Mouse (Mus musculus): ENCODE results near the gene Smndc1.

Gene Smndc1

DNA sequence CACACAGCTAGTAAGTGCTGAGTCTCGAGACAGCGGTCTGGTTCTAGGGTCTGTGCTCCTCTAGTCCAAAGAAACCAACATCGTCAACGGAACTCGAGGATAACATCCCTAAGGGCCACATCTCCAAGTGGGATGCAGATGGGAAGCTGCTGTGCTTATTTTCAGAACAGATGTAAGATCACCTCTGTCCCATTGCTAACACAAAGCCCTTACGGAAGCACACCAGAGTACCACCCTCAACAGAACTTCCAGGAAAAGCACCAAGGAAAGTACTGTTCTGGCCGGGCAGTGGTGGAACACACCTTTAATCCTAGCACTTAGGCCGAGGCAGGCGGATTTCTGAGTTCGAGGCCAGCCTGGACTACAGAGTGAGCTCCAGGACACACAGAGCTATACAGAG, 12.0 kb downstream of the Smndc1 start:
- no peak for DNase-seq

DNA sequence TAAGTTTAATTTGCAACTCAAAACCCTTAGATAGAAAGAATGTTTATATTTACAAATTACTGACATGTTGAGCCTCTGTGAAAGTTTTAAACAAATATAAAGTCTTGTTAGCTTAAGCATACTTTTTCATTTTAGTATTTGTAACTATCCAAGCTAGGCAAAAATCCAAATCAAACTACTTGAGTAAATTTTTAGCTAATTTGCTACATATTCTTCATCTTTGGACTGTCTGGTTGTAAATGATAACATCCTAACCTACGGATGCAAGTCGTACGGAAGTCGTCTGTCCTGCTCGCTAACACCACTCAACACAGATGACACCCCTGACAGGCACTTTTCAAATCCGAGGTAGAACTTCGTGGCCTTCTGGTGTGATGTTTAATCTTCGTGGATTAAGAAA, 12.7 kb downstream of the Smndc1 start:
- no peak for DNase-seq

DNA sequence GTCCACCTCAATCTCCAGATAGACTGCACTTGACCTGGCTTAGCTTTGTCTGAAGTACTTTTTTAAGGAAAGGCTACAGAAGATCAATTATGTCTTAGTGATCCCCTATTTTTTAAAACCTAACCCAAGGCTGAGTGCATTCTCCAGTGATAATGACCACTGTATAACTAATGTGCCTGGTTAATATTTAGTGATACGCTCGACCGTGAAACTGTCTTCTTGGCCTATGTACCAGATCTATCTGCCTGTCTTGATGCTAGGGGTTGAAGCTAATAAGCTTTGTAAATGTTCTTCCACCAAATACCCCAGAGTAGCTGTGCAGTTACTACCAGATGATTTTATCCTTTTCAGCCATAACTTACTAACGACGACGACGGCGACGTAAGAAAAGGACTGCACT, 14.6 kb downstream of the Smndc1 start:
- no peak for DNase-seq

- no peak for DNase-seq
Observed at GRCm38 (mm10) chr19:53375299-53375698, 15.1 kb downstream of the Smndc1 start.

DNA sequence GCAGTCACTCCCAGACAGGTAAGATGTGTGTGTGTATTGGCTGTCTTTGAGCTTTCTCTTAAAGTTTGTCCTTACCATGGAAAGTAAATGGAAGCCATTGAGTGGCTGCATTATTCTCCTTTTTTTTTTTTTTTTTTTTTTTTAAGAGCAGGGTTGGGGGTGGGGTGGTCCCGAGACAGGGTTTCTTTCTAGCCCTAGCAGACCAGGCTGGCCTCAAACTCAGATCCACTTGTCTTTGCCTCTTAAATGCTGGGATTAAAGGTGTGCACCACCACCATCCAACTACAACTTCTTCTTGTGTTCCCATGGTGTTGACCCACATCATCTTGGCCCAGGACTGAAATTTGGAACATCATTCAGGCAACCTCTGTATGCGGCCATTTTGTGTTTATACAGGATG, 16.8 kb downstream of the Smndc1 start:
- DNase-seq: no peak

GRCm38 (mm10) chr19:53371666-53372065, 18.7 kb downstream of the Smndc1 start, which contains the start of gene Gm10197:
Gene Gm10197 (minus strand): TSS chr19:53371766.
- DNase-seq: no peak

GRCm38 (mm10) chr19:53370233-53370632, 20.1 kb downstream of the Smndc1 start:
- DNase-seq: no peak

GRCm38 (mm10) chr19:53369469-53370043, 20.8 kb downstream of the Smndc1 start:
- peak; percentile 87 for DNase-seq

GRCm38 (mm10) chr19:53366881-53367280, 23.5 kb downstream of the Smndc1 start:
- no peak for DNase-seq

DNA sequence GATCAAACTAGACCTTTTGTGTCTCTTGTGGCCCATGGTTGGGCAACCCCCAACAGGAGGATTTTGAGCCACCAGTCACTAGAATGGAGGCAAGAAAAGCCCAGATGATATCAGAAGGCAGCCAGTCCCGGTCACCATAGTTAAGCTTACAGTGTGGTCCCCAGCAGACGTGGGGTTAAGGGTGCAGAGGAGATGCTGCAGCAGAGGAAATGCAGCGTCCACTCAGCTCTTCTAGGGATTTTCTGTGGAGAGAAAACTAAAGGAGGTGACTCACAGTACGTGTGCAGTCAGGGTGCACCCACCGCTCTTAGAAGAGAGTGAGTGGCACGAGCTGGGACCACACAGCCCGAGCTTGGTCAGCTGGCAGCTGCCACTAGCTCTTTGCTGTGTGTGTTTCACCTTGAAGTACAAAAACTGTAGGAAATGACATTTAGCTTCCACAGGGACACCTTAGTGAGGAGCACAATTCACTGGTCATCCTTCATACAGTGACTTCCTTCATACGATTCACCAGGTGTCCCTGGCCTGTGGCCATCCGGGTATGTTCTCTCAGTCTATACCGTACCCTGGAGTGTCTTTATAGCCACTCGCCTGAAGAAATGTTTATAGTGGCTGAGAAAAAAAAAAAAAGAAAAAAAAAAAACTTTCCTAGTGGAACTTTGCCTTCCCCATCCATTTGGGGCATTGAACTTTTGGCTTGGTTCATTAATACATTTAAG, 24.2 kb downstream of the Smndc1 start:
- no peak for DNase-seq

GRCm38 (mm10) chr19:53364963-53365362, 25.4 kb downstream of the Smndc1 start:
- peak; percentile 72 for DNase-seq

- DNase-seq: no peak
Observed at GRCm38 (mm10) chr19:53364551-53364950, 25.8 kb downstream of the Smndc1 start.

DNA sequence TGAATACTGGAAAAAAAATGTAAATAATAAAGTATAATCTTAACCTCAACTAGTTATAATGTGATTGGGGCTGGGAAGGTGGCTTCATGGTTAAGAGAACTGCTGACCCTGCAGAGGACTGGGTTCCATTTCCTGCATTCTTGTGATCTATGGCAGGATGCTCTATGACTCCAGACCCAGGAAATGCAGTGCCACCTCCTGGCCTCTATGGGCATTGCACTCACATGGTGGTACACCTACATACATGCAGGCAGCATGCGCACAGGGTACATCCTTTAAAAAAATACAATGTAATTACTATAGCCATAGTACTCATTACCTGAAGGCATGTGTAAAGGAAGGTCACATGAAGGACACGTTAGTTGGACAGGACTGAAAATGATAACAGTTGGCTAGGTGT, 27.4 kb downstream of the Smndc1 start:
- DNase-seq: peak; percentile 38

DNA sequence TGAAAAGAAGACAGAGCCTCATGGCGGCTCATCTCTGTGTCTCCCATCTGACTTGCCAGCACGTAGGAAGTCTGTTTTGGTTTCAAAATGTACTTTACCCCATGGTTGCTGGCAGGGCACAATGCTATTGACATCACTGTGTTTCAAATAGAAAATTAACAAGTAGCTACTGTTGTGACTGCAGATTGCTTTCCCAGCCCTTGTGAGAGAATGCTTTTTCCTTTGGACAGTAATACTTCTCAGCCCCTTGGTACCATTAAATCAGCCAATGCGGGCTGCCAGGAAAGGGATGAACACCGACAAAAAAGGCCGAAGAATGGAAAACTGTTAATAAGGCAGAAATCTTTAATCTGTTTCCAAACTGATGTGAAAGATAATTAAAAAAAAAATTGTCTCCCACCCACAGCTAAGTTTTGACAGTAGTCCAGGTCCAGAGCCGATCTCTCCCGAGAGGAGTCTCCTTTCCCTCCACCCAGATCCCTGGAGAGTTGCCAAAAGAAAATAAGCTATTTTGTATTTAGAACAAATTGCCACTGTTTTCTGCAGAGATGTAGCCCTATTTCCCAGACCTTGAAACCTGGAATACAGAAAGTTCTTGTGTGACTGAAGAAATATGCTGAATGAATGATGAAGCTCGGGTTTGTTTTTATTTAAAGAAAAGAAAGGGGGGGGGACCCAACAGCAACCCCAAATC, 30.0 kb downstream of the Smndc1 start:
- DNase-seq: no peak

- peak; percentile 63 for DNase-seq
Observed at GRCm38 (mm10) chr19:53359160-53360033, 31.0 kb downstream of the Smndc1 start.

- DNase-seq: no peak
Observed at GRCm38 (mm10) chr19:53355065-53355464, 35.3 kb downstream of the Smndc1 start.

DNA sequence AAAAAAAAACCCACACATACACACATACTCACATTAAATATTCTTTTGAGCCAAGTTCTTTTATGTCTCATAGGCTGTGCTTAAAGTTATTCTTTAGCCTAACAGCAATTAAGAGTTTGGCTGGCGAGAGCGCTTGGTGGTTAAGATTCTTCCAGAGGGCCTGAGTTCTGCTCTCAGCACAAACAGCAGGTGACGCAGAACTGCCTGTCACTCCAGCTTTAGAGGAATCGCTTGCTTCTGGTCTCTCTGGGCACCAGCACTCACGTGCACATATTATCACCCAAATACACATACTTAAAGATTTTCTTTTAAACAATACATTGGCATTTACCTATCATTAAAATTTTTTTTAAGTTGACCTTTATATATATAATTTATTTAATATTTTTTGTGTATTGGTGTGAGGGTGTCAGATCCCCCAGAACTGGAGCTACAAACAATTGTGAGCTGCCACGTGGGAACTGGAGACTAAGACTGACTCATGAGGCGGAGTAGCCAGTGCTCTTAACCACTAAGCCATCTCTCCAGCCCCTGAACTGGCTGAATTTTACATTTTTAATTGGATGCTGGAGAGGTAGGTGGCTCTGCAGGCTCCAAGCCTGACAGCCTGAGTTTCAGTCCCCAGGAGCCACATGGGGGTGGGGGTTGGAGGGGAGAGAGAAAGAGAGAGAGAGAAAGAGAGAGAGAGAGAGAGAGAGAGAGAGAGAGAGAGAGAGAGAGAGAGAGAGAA, 35.9 kb downstream of the Smndc1 start:
- no peak for DNase-seq

DNA sequence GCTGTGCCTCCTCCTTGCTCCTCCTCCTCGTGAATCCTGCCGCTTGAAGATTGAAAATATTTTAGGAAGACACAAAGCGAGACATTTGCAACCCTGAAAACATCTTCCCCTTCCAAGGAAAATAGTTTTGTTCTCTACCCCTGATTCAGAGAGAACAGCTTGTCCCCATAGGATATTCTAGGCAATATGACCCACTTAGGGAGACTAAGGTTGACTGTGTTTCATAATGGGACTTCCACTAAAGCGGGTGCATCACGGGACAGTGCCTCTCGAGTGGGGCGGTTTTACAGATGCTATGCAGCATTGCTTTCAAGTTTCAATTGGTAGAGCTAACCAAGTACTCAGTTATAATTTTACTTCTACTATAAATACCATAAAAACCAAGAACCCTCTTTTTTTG, 36.5 kb downstream of the Smndc1 start:
- DNase-seq: no peak

- no peak for DNase-seq
Observed at GRCm38 (mm10) chr19:53345766-53346165, 44.6 kb downstream of the Smndc1 start.

DNA sequence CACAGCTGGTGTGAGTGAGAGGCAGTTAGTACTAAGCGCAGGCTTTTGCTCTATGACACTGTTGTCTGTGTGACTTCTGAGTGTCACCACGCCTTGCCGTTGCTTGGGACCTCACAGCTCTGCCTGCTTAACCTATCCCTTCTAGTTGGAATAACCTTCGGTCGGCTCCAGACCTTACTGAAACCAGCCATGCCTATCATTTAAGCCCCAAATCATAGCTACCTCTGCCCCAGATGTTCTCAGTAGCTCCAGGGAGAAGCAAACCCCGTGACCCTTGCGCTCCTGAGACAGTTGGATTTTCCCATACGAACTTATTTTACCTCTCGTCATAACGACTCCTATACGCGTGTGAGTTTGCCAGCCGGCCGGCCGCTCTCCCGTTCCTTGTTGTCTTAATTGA, 46.3 kb downstream of the Smndc1 start:
- no peak for DNase-seq

DNA sequence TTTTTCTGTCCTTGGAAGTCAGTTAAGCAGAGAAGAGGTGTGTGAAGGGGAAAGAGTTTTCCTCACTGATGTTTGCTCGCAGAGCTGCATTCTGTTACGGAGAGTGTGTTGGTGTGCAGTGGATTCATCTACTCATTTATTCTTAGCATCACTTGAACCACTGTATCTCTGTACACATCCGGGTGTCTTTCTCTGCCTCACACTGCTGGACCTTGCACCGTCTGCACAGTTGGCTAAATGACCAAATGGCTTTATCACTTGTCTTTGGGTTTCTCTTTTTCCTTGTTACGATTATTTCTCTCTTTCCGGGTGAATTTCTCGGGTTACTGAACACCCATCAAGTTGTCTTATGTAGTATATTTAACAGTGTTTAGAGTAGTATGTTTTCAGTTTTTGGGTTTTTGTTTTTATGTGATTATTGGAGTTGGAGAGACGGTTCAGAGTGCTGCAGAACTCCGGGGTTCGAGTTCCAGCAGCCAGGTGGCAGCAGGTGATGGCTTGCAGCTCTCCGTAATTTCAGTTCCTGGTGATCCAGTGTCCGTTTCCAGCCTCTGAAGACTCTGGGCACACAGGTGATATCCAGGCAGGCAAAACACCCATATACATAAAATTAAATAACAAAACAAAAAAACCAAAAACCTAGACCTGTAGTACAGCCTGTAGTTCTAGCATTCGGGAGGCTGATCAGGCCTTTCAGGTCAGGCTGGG, 47.0 kb downstream of the Smndc1 start:
- DNase-seq: no peak

GRCm38 (mm10) chr19:53340423-53340822, 50.0 kb downstream of the Smndc1 start:
- no peak for DNase-seq

Data from right cerebral cortex, postnatal 14 days (tissue).